Mouse (Mus musculus) cerebellum, adult 9-10 months (tissue): ENCODE results near the gene Ace2.

Experiments
- DNase-seq: peaks from one replicate; pipeline ENCODE4 v3.0.0; 2022

Ace2 gene

DNA sequence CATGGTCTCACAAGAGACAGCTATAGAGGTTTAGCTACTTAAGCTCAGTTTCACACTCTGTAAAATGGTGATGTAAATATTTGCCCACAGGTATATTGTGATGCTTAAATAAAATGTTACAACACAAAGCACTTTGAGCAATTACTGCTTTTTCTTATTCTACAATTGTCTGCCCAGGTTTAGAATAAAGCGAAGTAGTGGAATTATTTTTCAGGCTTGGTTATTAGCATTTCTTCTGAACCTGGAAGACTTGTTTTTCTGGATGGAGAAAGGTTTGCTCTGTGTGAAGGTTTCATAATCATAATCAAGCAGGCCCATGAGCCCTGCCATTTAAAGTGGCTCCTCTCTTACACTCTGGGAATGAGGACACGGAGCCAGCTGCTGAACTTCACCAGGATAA, at the start of gene Ace2:
Ace2 (plus strand) TSS at position 301 of the 400 bp plus-strand sequence.
- DNase-seq: no peak

- DNase-seq: no peak
These were observed 49.2 kb upstream of the Ace2 start for GRCm38 (mm10) chrX:164089916-164090315.

GRCm38 (mm10) chrX:164092300-164093169, 46.6 kb upstream of the Ace2 start:
- DNase-seq: no peak

DNA sequence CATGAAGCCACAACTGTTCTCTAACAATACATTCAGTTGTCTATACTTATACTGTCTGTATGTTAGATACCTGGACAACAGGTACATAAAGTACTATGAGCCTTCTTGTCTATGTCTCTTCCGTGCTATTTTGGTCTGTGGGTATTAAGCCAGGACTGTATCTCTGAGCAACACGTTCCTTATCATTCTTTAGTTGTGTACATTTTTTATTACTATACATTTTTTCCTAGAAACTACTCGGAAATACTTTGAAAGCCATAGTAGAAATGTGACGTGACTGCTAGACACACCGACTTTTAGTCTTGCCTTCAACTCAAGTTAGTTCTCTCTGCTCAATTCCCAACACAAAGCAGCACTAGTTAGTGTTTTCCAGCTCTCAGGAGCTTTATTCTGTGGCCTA, 45.7 kb upstream of the Ace2 start:
- no peak for DNase-seq

DNA sequence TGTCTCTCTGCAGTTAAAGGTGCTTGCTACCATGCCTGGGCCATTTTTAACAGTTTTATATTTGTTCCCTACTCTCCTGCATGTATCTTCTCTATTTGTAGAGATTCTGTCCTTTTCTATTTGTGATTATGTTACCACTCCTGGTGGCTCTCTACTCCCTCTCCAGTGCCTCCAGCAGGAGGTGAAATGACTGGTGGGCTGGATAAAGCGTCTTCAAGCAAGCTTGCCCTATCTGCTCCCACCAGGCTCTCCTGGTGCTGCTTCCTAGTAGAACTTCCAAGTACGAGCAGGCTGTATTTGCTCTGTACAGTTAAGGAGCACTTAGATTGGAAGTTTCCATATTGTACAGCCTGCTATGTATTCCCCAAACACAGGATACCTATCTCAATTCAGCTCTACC, 43.3 kb upstream of the Ace2 start:
- no peak for DNase-seq

GRCm38 (mm10) chrX:164101483-164101882, 37.6 kb upstream of the Ace2 start:
- DNase-seq: no peak

DNA sequence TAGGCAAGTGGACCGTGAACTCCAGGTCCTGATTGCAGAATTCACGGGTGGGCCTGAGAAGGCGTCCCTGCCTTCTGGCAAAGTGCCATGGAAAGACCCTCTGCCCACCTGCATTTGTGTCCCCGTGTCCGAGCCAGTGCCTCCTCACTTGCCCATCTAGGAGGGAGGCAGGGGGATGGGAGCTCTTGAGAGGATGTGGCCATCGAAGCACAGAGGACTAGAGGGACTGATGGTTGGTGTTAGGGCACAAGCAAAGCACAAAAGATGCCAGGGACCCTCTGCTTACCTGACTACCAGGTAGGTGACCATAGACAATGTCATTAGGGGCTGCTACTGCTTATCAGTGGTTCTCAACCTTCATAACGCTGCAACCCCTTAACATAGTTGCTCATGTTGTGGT, 36.9 kb upstream of the Ace2 start:
- DNase-seq: no peak

DNA sequence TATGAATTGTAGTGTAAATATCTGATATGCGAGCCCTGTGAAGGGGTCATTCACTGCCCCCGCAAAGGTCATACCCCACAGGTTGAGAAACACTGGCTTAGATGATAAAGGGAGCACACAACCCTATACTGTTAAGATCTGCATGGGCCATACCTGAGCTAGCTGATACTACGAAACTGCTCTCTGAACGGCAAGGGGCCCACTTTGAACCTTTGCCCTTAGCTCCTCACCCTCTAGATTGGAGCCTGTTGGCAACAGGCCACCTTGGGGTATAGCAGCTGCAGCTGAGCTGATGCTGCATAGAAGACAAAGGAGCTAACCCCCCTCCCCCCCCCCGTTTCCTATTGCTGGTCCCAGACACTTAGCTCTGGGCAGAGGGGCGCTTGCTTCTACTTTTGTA, 36.5 kb upstream of the Ace2 start:
- no peak for DNase-seq

DNA sequence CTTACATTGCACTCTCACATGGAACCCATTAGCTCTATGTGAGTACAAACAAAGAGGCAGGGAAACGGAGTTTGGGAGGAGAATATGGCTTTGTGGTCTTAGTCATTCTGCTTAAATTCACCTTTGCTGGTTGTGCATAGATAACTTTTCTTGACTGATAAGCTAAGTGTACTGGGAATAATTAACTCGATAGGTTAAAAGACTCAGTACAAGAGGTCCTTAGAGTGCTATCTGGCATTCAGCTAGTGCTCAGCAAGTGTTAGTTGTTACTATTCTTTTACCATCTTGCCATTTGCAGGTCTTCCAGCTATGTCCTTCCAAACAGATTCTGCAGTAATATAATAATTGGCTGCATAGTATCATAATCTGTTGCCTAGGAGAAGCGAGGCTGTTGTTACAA, 28.0 kb upstream of the Ace2 start:
- DNase-seq: no peak

GRCm38 (mm10) chrX:164113744-164114143, 25.4 kb upstream of the Ace2 start:
- DNase-seq: no peak

DNA sequence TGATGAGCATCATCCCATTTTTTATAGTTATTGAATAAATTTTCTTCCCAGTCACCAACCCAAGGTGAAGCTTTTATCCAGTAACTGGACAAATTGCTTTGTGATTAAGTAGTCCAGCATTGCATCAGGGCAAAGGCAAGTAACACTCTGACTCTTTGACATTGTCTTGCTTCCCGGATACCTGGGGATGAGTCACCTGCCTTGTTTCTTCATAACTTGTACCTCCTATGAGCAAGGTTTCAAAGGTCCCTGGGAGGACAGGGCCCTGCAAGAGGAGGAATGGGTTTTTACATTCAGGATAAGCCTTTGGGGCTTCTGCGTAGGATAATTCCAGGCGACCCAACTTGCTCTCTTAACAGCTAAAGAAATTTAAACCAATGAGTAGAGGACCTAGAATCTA, 15.2 kb upstream of the Ace2 start:
- DNase-seq: no peak

GRCm38 (mm10) chrX:164133531-164133930, 5.6 kb upstream of the Ace2 start:
- DNase-seq: no peak

GRCm38 (mm10) chrX:164135304-164135818, 3.8 kb upstream of the Ace2 start:
- no peak for DNase-seq

DNA sequence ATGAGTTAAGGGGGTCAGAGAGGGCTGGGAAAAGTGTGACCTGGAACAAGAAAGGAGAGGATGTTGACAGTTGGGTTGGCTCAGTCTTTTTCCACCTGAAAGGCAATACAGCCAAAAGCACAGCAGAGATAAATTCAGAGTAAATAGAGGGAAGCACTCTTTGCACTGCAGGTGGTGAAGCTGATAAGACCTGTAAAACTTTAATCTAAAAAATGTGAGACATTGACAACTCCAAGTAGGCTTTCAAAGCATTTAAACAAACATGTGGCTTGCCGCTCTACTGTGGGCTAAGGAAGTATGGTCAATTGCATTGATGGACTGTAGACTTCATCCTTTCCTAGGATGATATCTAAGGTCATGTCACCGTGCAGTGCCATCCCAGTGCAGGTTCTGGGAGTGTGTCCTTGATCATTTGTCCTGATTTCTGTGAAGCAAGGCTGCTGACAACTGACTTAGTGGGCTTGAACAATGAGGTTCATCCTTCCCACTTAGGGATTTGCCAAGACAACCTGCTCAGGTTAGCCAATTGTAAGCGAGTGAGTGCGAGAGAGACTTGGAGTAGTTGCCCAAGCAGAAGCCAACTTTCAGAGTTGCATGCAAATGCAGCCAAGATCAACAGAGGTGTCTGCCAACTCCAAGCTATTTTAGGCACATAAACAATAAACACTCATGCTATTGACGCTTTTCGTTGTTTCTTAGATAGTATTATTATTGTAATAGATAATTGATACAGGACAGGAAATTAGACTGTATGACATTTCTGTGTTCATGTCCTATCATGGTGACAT, 6.5 kb downstream of the Ace2 start:
- no peak for DNase-seq

- no peak for DNase-seq
These were observed 13.6 kb downstream of the Ace2 start for GRCm38 (mm10) chrX:164152703-164153102.

DNA sequence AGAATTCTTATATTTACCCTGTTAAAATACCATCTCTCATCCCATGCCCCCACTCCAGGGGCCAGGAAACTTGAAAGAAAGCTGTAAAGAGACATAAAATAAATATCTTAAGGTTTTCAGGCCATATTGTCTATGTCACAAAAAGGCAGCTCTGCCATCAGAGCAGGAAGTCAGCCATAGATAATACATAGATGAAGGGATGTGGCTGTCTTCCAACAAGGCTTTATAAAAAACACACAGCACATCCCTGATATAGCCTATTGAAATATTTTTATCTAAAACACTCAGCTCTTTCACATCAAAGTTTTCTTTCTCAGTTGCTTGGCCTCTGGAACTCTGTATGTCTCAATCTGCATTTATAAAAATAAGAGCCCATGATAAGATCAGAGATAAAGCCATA, 14.5 kb downstream of the Ace2 start:
- DNase-seq: no peak

DNA sequence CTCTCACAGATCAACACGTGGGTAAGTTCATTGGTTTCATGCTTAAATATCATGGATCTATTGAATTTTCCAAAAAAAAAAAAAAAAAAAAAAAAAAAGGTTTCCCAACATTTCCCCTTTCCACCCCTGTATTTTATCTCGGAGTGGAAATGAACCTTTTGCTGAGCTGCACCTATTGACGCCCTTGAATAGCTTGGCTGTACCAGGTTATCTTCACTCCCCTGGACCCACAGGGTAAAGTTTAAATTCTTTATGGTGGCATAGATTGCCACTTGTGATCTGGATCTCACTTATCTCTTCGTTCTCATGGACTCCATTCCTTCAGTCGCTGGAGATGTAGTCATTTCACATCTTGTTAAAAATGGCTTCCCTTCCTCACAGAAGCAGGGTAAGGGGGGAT, 15.5 kb downstream of the Ace2 start:
- no peak for DNase-seq

DNA sequence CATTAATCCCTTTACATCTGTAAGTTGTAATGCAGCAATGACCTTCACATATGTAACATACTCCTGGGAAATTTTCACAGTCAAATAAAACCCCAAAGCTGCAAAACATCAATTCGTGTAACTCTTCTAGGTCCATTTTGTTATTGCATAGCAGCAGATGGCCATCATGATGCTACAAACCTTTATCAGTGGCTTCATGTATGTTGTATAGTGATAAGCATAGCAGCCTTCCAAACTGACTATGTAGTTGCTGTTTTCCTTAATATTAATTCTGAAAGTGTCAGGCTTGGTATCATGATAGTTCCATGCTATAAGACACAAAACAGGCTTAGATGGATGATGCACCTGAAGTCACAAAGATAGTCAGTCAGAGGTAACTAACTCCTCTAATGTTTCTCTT, 25.5 kb downstream of the Ace2 start:
- no peak for DNase-seq

DNA sequence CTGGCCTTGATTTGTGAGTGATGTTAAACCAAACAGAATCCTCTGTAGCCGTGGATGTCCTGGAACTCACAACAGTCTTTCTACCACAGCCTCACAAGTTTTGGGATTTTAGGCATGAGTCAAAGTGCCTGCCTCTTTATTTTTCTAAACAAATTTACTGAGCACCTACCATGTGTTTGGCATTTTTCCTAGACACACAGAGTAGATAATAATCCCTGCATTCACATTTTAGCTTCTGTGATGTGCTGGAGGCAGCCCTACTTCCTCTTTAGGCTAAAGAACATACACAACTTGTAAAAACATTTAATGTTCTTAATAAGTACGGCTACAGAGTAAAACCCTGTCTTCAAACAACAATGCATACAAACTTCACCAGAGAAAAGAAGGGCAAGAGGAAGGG, 31.9 kb downstream of the Ace2 start:
- DNase-seq: no peak

DNA sequence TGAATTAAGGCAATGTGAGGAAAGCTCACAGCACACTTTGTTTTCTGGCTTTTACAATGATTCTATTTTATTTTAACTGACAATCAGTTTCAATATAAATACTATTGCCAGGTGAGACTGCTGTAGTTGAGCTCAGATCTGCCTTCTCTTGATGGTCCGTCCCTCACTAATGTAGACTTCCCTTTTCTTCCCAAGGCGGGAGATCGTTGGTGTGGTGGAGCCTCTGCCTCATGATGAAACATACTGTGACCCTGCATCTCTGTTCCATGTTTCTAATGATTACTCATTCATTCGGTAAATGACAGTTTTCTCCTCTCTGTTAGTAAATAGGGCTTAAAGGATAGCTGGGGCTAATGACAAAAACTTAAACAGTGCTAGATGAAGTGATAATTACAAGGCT, 34.7 kb downstream of the Ace2 start:
- DNase-seq: no peak

- no peak for DNase-seq
These were observed 36.2 kb downstream of the Ace2 start for GRCm38 (mm10) chrX:164175311-164175710.

DNA sequence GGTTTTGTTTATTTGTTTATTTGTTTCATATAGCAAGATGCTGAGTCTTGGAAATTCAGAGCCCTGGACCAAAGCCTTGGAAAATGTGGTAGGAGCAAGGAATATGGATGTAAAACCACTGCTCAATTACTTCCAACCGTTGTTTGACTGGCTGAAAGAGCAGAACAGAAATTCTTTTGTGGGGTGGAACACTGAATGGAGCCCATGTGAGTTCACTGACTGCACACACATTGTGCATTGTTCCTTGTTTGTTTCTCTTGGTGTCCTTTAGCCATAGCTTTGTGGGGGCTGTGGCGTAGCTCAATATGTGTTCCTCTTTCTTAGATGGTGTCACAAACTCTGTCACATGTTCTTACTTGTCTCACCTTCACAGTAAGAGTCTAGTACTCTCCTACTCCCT, 36.6 kb downstream of the Ace2 start:
- no peak for DNase-seq

- DNase-seq: no peak
These were observed 39.7 kb downstream of the Ace2 start for GRCm38 (mm10) chrX:164178856-164179255.

GRCm38 (mm10) chrX:164179746-164180145, 40.6 kb downstream of the Ace2 start:
- peak; percentile 60 for DNase-seq
